Mouse (Mus musculus) fibroblast of lung, adult 2 months (primary cell): ENCODE results near the gene Thsd7a.

Source experiments
- DNase-seq: peaks from one replicate; pipeline ENCODE4 v3.0.0-alpha.2; 2011; ENCODE audit warnings: low read depth

The Thsd7a gene

GRCm38 (mm10) chr6:12649633-12650032 lies 99.6 kb downstream of the Thsd7a start:
- no peak for DNase-seq

- no peak for DNase-seq
These were observed 120.5 kb downstream of the Thsd7a start for GRCm38 (mm10) chr6:12628637-12629246.

GRCm38 (mm10) chr6:12606638-12607246 lies 142.5 kb downstream of the Thsd7a start:
- no peak for DNase-seq

- no peak for DNase-seq
These were observed 146.3 kb downstream of the Thsd7a start for GRCm38 (mm10) chr6:12602927-12603326.

GRCm38 (mm10) chr6:12602161-12602560 lies 147.0 kb downstream of the Thsd7a start:
- DNase-seq, result no peak

- DNase-seq, result no peak
These were observed 164.8 kb downstream of the Thsd7a start for GRCm38 (mm10) chr6:12584456-12584855.

GRCm38 (mm10) chr6:12581143-12581542 lies 168.1 kb downstream of the Thsd7a start:
- no peak for DNase-seq

GRCm38 (mm10) chr6:12575619-12576216 lies 173.5 kb downstream of the Thsd7a start:
- DNase-seq, result no peak

- no peak for DNase-seq
These were observed 177.0 kb downstream of the Thsd7a start for GRCm38 (mm10) chr6:12572202-12572601.

GRCm38 (mm10) chr6:12565136-12565535 lies 184.1 kb downstream of the Thsd7a start:
- DNase-seq, result no peak

GRCm38 (mm10) chr6:12562336-12562735 lies 186.9 kb downstream of the Thsd7a start:
- no peak for DNase-seq

- no peak for DNase-seq
These were observed 188.7 kb downstream of the Thsd7a start for GRCm38 (mm10) chr6:12560500-12560899.

GRCm38 (mm10) chr6:12555114-12556099 lies 193.8 kb downstream of the Thsd7a start:
- DNase-seq, result no peak

GRCm38 (mm10) chr6:12551176-12551575 lies 198.0 kb downstream of the Thsd7a start:
- no peak for DNase-seq

GRCm38 (mm10) chr6:12550054-12550655 lies 199.1 kb downstream of the Thsd7a start:
- peak; percentile 11 for DNase-seq

GRCm38 (mm10) chr6:12544096-12544495 lies 205.1 kb downstream of the Thsd7a start:
- DNase-seq, result peak; percentile 36

- no peak for DNase-seq
These were observed 206.7 kb downstream of the Thsd7a start for GRCm38 (mm10) chr6:12542496-12542895.

- DNase-seq, result no peak
These were observed 230.1 kb downstream of the Thsd7a start for GRCm38 (mm10) chr6:12519121-12519520.

- no peak for DNase-seq
These were observed 230.8 kb downstream of the Thsd7a start for GRCm38 (mm10) chr6:12518283-12518903.

GRCm38 (mm10) chr6:12517726-12518125 lies 231.5 kb downstream of the Thsd7a start:
- no peak for DNase-seq

- no peak for DNase-seq
These were observed 242.3 kb downstream of the Thsd7a start for GRCm38 (mm10) chr6:12506877-12507276.
